Mouse (Mus musculus): ENCODE measurements around the gene Rwdd4a. TPM values are rescaled to one million over a fixed set of nuclear protein-coding genes. Genes with fewer than 3 reads are reported as not detected.

Gene Rwdd4a
- polyA plus RNA-seq, 1 experiment: 12.0 TPM

DNA sequence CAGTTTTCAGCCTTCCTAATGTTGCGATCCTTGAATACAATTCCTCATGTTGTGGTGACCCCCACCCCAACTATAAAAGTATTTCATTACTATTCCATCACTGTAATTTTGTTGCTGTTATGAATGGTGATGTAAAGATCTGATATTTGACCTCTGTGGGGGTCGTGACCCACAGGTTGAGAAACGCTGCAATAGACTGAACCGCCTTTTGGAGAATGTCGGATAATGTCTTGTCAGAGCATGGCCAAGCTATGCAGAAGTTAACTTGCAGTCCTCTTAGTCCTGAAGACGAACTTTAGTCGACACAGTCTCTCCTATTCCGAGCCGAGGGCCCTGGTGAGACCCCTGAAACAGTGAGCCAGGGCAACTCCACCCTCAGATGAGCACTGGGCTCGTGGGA is 13.6 kb downstream of the Rwdd4a start:
- WGBS: 97% methylated on average over 10 of the region's 10 CpGs
- H3K36me3 ChIP-seq (ENCODE audit: control insufficient read depth, insufficient read depth, low read length): peaks cover 33% of the 10 kb centered on the region
- no peak for DNase-seq (ENCODE audit: low read depth in 1 of 2, low spot score in 2 of 2)

DNA sequence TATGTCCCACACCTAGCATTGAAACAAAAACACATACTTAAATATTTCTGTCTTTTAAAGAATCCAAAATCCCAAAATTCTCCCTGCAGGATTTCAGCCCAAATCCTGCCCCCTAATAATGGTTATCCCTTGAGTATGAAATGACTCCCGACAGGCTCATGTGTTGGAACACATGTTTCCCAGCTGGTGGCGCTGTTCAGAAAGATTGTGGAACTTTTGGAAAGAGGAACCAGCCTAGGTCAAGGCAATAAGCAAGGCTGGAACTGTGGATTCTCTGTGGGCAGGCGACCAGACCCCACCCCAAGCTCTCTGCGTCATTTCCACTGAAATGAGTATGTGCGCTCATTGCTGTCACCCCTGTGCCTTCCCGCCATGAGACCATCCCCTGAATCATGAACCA is 20.1 kb downstream of the Rwdd4a start:
- Histone ChIP-seq H3K36me3 (ENCODE audit: control insufficient read depth, insufficient read depth, low read length) (peaks cover 11% of the 10 kb centered on the region), H3K4me1 (ENCODE audit: control insufficient read depth, insufficient read depth, insufficient read length) (no peaks in the 10 kb centered on the region), H3K4me3 (ENCODE audit: extremely low read depth, insufficient read depth, insufficient read length) (no peak overlapping the region), H3K27ac (ENCODE audit: insufficient read depth, low read length) (no peak overlapping the region), H3K27me3 (ENCODE audit: control insufficient read depth, insufficient read depth, low read length) (no peaks in the 10 kb centered on the region)
- 86% methylated on average over 6 of the region's 6 CpGs for WGBS
- no peak for TF ChIP-seq CTCF (IDR thresholded peaks at IDR 0.05; ENCODE audit: extremely low read depth, insufficient read depth, insufficient read length, insufficient replicate concordance)
- TF ChIP-seq POLR2A (IDR thresholded peaks at IDR 0.05; ENCODE audit: low read depth, low read length): no peak
- no peak for DNase-seq (ENCODE audit: low read depth in 1 of 2, low spot score in 2 of 2)

More for the DNA sequence above, 13.6 kb downstream of the Rwdd4a start:
- Histone ChIP-seq H3K27ac (ENCODE audit: insufficient read depth, low read length) (no peak overlapping the region), H3K4me1 (ENCODE audit: control insufficient read depth, insufficient read depth, insufficient read length) (no peaks in the 10 kb centered on the region), H3K4me3 (ENCODE audit: extremely low read depth, insufficient read depth, insufficient read length) (no peak overlapping the region), H3K27me3 (ENCODE audit: control insufficient read depth, insufficient read depth, low read length) (no peaks in the 10 kb centered on the region)
- TF ChIP-seq POLR2A (IDR thresholded peaks at IDR 0.05; ENCODE audit: low read depth, low read length) (no peak), CTCF (IDR thresholded peaks at IDR 0.05; ENCODE audit: extremely low read depth, insufficient read depth, insufficient read length, insufficient replicate concordance) (no peak)

DNA sequence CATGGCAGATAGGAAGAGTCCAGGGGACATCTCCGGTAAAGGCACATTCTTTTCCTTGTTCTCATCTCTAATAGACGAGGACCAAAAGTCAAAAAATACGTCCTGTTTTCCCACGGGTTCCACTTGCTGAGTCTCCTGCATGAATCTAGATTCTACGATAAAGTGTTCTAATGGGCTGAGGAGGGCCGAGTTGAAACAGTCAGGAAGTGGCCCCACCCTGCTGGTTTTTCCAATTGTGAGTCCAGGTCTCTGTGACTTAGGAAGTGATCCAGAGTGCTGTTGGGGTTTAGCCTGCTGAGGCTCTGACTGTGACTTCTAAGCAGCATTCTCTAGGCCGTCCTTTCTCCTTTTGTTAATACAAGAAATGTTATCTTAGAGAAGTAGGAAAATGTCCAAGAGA is 23.0 kb downstream of the Rwdd4a start:
- no peak for DNase-seq (ENCODE audit: low read depth in 1 of 2, low spot score in 2 of 2)
- no peaks in the 10 kb centered on the region for H3K4me1 ChIP-seq (ENCODE audit: control insufficient read depth, insufficient read depth, insufficient read length)
- 76% methylated on average over 7 of the region's 7 CpGs for WGBS
- H3K27ac ChIP-seq (ENCODE audit: insufficient read depth, low read length): no peak overlapping the region
- H3K4me3 ChIP-seq (ENCODE audit: extremely low read depth, insufficient read depth, insufficient read length): no peak overlapping the region
- TF ChIP-seq POLR2A (IDR thresholded peaks at IDR 0.05; ENCODE audit: low read depth, low read length) (no peak), CTCF (IDR thresholded peaks at IDR 0.05; ENCODE audit: extremely low read depth, insufficient read depth, insufficient read length, insufficient replicate concordance) (no peak)
- H3K36me3 ChIP-seq (ENCODE audit: control insufficient read depth, insufficient read depth, low read length): peaks cover 2% of the 10 kb centered on the region; the same call in 1 of the 2 replicates
- no peaks in the 10 kb centered on the region for H3K27me3 ChIP-seq (ENCODE audit: control insufficient read depth, insufficient read depth, low read length)

DNA sequence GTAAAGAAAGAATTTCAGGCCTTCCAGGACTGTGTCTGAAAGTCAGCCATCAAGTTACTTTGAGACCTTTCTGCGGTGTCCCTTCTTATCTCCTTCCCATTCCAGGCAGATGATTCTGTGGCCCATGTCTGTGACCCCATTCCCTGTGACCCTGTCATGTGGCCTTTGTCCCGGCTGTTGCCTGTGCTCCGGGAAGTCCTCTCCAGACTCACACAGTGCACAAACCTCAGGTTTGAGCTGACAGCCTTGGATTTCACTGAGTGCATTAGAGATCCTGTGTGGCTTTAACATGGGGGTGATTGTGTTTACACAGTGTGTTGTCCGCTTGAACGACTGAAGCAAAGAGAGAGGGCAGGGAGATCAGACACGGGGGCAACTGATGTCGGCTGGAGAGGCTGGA is 24.8 kb downstream of the Rwdd4a start:
- TF ChIP-seq CTCF (IDR thresholded peaks at IDR 0.05; ENCODE audit: extremely low read depth, insufficient read depth, insufficient read length, insufficient replicate concordance) (no peak), POLR2A (IDR thresholded peaks at IDR 0.05; ENCODE audit: low read depth, low read length) (no peak)
- DNase-seq (ENCODE audit: low read depth in 1 of 2, low spot score in 2 of 2): no peak
- no peaks in the 10 kb centered on the region for H3K36me3 ChIP-seq (ENCODE audit: control insufficient read depth, insufficient read depth, low read length)
- no peak overlapping the region for H3K27ac ChIP-seq (ENCODE audit: insufficient read depth, low read length)
- no peak overlapping the region for H3K4me3 ChIP-seq (ENCODE audit: extremely low read depth, insufficient read depth, insufficient read length)
- no peaks in the 10 kb centered on the region for H3K27me3 ChIP-seq (ENCODE audit: control insufficient read depth, insufficient read depth, low read length)
- no peaks in the 10 kb centered on the region for H3K4me1 ChIP-seq (ENCODE audit: control insufficient read depth, insufficient read depth, insufficient read length)
- WGBS: 83% methylated on average over 7 of the region's 7 CpGs

DNA sequence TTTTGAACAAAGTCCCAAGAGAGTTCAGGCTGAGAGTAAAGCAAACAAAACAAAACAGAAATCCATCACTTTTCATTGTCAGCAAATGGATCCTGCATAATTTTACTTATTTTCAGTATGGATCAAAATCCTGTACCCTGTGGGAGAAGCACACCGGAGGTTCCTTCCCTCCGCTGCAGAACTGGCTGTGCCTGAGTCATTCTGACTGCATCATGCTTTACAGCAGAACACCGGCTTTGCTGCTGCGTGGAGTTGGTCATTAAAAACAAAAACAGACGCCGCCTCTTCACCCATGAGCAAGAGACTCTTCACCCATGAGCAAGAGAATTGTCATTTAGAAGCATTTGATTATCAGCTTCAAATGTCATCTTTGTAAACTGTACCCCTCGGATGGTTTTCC is 27.3 kb downstream of the Rwdd4a start:
- no peak for DNase-seq (ENCODE audit: low read depth in 1 of 2, low spot score in 2 of 2)
- WGBS: 91% methylated on average over 7 of the region's 7 CpGs
- Histone ChIP-seq H3K27ac (ENCODE audit: insufficient read depth, low read length) (no peak overlapping the region), H3K4me1 (ENCODE audit: control insufficient read depth, insufficient read depth, insufficient read length) (no peaks in the 10 kb centered on the region), H3K27me3 (ENCODE audit: control insufficient read depth, insufficient read depth, low read length) (no peaks in the 10 kb centered on the region), H3K4me3 (ENCODE audit: extremely low read depth, insufficient read depth, insufficient read length) (no peak overlapping the region), H3K36me3 (ENCODE audit: control insufficient read depth, insufficient read depth, low read length) (no peaks in the 10 kb centered on the region)
- TF ChIP-seq CTCF (IDR thresholded peaks at IDR 0.05; ENCODE audit: extremely low read depth, insufficient read depth, insufficient read length, insufficient replicate concordance) (no peak), POLR2A (IDR thresholded peaks at IDR 0.05; ENCODE audit: low read depth, low read length) (no peak)

DNA sequence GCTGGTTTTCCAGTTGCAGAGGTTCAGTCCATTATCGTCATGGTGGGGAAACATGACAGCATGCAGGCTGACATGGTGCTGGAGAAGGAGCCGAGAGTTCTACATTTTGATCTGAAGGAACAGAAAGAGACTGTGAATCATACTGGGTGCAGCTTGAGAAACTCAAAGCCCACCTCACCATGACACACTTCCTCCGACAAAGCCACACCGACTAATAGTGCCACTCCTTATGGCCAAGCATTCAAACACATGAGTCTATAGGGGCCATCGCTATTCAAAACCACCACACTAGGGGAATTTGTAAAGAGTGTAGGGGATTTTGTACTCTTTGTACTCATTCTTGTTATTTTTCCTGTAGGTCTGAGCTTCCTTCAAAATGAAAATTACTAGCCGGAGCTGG is 33.1 kb downstream of the Rwdd4a start:
- H3K27ac ChIP-seq (ENCODE audit: insufficient read depth, low read length): no peak overlapping the region
- TF ChIP-seq CTCF (IDR thresholded peaks at IDR 0.05; ENCODE audit: extremely low read depth, insufficient read depth, insufficient read length, insufficient replicate concordance) (no peak), POLR2A (IDR thresholded peaks at IDR 0.05; ENCODE audit: low read depth, low read length) (no peak)
- H3K36me3 ChIP-seq (ENCODE audit: control insufficient read depth, insufficient read depth, low read length): no peaks in the 10 kb centered on the region
- H3K27me3 ChIP-seq (ENCODE audit: control insufficient read depth, insufficient read depth, low read length): no peaks in the 10 kb centered on the region
- no peak for DNase-seq (ENCODE audit: low read depth in 1 of 2, low spot score in 2 of 2)
- WGBS: 91% methylated on average over 6 of the region's 6 CpGs
- H3K4me3 ChIP-seq (ENCODE audit: extremely low read depth, insufficient read depth, insufficient read length): no peak overlapping the region
- no peaks in the 10 kb centered on the region for H3K4me1 ChIP-seq (ENCODE audit: control insufficient read depth, insufficient read depth, insufficient read length)

DNA sequence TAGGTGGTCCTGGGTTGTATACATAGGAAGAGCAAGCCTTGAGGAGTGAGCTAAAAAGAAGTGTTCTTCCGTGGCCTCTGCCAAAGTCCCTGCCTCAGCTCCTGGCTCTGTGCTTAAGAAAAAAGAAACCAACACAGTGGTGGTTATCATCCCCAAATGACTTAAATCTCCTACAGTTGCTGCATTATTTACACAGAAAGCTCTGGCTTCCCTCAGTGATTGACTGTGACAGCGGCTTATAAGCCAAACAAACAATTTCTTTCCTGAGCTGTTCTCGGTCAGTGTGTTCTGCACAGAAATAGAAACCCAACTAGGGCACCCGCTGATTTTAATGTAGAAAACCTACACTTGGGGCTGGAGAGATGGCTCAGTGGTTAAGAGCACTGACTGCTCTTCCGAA is 34.6 kb downstream of the Rwdd4a start:
- H3K4me3 ChIP-seq (ENCODE audit: extremely low read depth, insufficient read depth, insufficient read length): no peak overlapping the region
- TF ChIP-seq POLR2A (IDR thresholded peaks at IDR 0.05; ENCODE audit: low read depth, low read length) (no peak), CTCF (IDR thresholded peaks at IDR 0.05; ENCODE audit: extremely low read depth, insufficient read depth, insufficient read length, insufficient replicate concordance) (no peak)
- WGBS: 86% methylated on average over 5 of the region's 5 CpGs
- H3K27me3 ChIP-seq (ENCODE audit: control insufficient read depth, insufficient read depth, low read length): no peaks in the 10 kb centered on the region
- H3K36me3 ChIP-seq (ENCODE audit: control insufficient read depth, insufficient read depth, low read length): no peaks in the 10 kb centered on the region
- H3K27ac ChIP-seq (ENCODE audit: insufficient read depth, low read length): no peak overlapping the region
- no peaks in the 10 kb centered on the region for H3K4me1 ChIP-seq (ENCODE audit: control insufficient read depth, insufficient read depth, insufficient read length)
- DNase-seq (ENCODE audit: low read depth in 1 of 2, low spot score in 2 of 2): no peak

All from spleen, adult 2 months (tissue).